Mouse (Mus musculus): ENCODE data around the gene Vwa5b1. TPM values are rescaled to one million over a fixed set of nuclear protein-coding genes. Genes with fewer than 3 reads are reported as not detected.

The Vwa5b1 gene
- total and polyA plus RNA-seq, 2 experiments from 2014 or later = 2.7 to 9.0 TPM

DNA sequence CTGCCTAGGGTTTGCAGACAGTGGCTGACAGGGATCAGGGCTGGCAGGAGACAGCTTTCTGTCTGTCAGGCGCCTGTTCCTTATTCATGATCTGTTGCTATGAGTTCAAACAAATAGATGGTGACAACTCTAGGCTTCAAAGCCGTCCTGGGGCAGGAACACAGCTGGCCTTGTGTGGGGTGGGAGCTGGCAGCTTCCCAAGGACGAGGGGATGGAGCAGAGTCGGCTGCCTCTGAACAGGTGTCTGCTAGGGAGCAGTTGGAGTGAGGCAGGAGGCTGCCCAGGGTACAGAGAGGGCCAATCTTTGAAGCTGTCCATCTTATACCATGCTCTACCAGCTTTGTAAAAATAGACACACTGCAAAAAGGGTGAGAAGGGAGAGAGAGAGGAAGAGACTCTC lies 6.6 kb upstream of the Vwa5b1 start:
- WGBS = 18% methylated on average over 4 of the region's 4 CpGs
- DNase-seq (ENCODE audit: low spot score) = peak; percentile 21
- Histone ChIP-seq H3K27me3 (ENCODE audit: insufficient read depth, low read length) (no peaks in the 10 kb centered on the region), H3K9me3 (ENCODE audit: low read length) (no peaks in the 10 kb centered on the region), H3K4me2 (ENCODE audit: low read depth, low read length) (no peak overlapping the region), H3K36me3 (ENCODE audit: insufficient read depth, low read length) (no peaks in the 10 kb centered on the region), H3K4me1 (ENCODE audit: insufficient read depth, low read length) (no peaks in the 10 kb centered on the region), H3K27ac (no peak overlapping the region), H3K4me3 (ENCODE audit: low read length) (no peak overlapping the region), H3K9ac (replicated peaks; ENCODE audit: low read length) (no peak overlapping the region)
- no peak for ATAC-seq
- no peak for TF ChIP-seq CTCF (IDR thresholded peaks at IDR 0.05; ENCODE audit: low read depth)

DNA sequence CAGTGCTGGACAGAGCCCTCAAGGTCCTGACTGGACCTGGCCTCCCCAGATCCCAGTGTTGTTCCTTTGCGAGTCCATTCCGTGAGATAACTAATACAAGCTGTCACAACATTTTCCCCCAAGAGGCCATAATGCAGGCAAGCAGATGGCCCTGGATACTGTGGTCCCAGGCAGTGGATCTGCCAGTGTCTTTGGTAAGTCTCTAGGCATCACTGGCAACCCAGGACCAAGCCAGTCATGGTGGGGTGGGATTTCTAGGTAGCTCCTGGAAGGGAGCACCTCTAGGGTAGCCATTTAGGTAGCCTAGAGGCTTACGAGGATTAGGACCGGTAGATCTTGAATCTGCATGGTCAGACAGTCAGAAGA lies 445 bp upstream of the Vwa5b1 start:
- Histone ChIP-seq H3K36me3 (ENCODE audit: insufficient read depth, low read length) (no peaks in the 10 kb centered on the region), H3K9me3 (ENCODE audit: low read length) (no peaks in the 10 kb centered on the region), H3K27me3 (ENCODE audit: insufficient read depth, low read length) (no peaks in the 10 kb centered on the region), H3K9ac (replicated peaks; ENCODE audit: low read length) (no peak overlapping the region), H3K4me2 (ENCODE audit: low read depth, low read length) (peak overlapping the region; percentile 34; the same call in 1 of the 2 replicates), H3K4me1 (ENCODE audit: insufficient read depth, low read length) (peaks cover 11% of the 10 kb centered on the region), H3K27ac (peak overlapping the region; percentile 55; the same call in 1 of the 2 replicates), H3K4me3 (ENCODE audit: low read length) (no peak overlapping the region)
- 46% methylated on average over 4 of the region's 4 CpGs for WGBS
- peak; percentile 59 for ATAC-seq
- TF ChIP-seq CTCF (IDR thresholded peaks at IDR 0.05; ENCODE audit: low read depth) = no peak
- DNase-seq (ENCODE audit: low spot score) = no peak

DNA sequence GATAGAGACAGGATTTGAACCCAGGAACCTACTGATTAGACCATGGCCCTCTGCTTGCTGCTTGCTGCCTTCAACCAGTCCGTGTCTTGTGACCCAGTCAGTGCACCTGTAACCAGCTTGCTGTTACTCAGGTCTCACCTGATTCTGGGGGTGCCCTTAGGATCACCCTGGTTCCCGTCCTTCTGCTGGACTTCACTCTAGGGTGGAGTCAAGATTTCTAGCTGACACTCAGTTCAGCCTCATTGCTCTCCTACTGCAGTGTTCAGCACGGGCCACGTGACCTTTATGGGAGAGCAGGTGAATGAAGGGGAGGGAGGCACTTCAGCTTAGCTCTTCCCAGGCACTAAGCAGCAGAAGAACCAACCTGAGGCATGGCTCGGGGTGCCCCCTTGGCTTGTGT lies 7.4 kb downstream of the Vwa5b1 start:
- no peak overlapping the region for H3K27ac ChIP-seq
- H3K9ac ChIP-seq (replicated peaks; ENCODE audit: low read length) = no peak overlapping the region
- no peak overlapping the region for H3K4me3 ChIP-seq (ENCODE audit: low read length)
- H3K9me3 ChIP-seq (ENCODE audit: low read length) = no peaks in the 10 kb centered on the region
- H3K36me3 ChIP-seq (ENCODE audit: insufficient read depth, low read length) = no peaks in the 10 kb centered on the region
- no peaks in the 10 kb centered on the region for H3K27me3 ChIP-seq (ENCODE audit: insufficient read depth, low read length)
- no peak for DNase-seq (ENCODE audit: low spot score)
- no peak overlapping the region for H3K4me2 ChIP-seq (ENCODE audit: low read depth, low read length)
- ATAC-seq = no peak
- WGBS = 63% methylated on average over 5 of the region's 5 CpGs
- H3K4me1 ChIP-seq (ENCODE audit: insufficient read depth, low read length) = no peaks in the 10 kb centered on the region
- no peak for TF ChIP-seq CTCF (IDR thresholded peaks at IDR 0.05; ENCODE audit: low read depth)

DNA sequence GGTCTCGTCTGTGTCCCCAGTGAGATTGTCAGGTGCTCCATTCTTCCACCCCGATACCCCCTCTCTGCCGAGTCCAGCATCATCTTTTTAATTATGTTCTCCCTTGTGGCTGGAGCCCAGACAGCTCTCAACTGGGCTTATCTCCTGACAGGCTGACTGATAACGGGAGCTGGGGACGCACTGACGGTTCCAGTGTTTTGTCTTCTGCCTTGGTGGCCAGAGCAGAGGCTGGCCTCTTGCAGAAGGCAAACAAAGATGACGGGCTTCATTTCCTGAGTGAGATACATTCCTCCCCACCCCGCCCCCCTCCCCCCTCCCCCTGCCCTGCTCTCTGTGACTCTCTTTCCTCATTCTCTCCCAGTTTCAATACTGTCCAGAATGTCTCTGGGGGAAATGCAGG lies 21.2 kb downstream of the Vwa5b1 start:
- ATAC-seq (no peak), DNase-seq (ENCODE audit: low spot score) (no peak)
- Histone ChIP-seq H3K27me3 (ENCODE audit: insufficient read depth, low read length) (no peaks in the 10 kb centered on the region), H3K36me3 (ENCODE audit: insufficient read depth, low read length) (no peaks in the 10 kb centered on the region), H3K4me2 (ENCODE audit: low read depth, low read length) (no peak overlapping the region), H3K27ac (no peak overlapping the region), H3K9ac (replicated peaks; ENCODE audit: low read length) (no peak overlapping the region), H3K9me3 (ENCODE audit: low read length) (no peaks in the 10 kb centered on the region), H3K4me1 (ENCODE audit: insufficient read depth, low read length) (peaks cover 7% of the 10 kb centered on the region; the same call in 1 of the 2 replicates), H3K4me3 (ENCODE audit: low read length) (no peak overlapping the region)
- no peak for TF ChIP-seq CTCF (IDR thresholded peaks at IDR 0.05; ENCODE audit: low read depth)
- 9% methylated on average over 8 of the region's 8 CpGs for WGBS

DNA sequence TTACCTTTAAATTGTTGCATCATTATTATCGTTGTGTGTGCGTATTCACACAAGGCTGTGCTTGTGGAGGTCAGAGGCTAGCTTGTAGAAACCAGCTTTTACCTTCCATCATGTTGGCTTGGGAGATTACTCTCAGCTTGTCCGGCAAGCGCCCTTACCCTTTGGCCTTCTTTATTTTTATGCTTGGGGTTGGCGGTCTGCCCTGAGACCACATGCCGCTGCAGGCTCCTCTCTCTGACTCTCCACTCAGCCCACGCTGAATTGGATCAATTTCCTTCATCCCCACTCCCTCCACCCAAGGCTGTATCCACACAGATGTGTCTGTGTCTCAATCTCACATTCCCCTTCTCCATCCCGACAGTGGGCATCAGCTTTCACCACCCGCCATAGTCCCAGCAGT lies 33.8 kb downstream of the Vwa5b1 start:
- Histone ChIP-seq H3K4me3 (ENCODE audit: low read length) (no peak overlapping the region), H3K9ac (replicated peaks; ENCODE audit: low read length) (no peak overlapping the region), H3K36me3 (ENCODE audit: insufficient read depth, low read length) (no peaks in the 10 kb centered on the region), H3K4me2 (ENCODE audit: low read depth, low read length) (no peak overlapping the region), H3K27ac (no peak overlapping the region), H3K27me3 (ENCODE audit: insufficient read depth, low read length) (no peaks in the 10 kb centered on the region), H3K4me1 (ENCODE audit: insufficient read depth, low read length) (peaks cover 11% of the 10 kb centered on the region), H3K9me3 (ENCODE audit: low read length) (no peaks in the 10 kb centered on the region)
- WGBS = 60% methylated on average over 9 of the region's 9 CpGs
- DNase-seq (ENCODE audit: low spot score) (no peak), ATAC-seq (no peak)
- no peak for TF ChIP-seq CTCF (IDR thresholded peaks at IDR 0.05; ENCODE audit: low read depth)

DNA sequence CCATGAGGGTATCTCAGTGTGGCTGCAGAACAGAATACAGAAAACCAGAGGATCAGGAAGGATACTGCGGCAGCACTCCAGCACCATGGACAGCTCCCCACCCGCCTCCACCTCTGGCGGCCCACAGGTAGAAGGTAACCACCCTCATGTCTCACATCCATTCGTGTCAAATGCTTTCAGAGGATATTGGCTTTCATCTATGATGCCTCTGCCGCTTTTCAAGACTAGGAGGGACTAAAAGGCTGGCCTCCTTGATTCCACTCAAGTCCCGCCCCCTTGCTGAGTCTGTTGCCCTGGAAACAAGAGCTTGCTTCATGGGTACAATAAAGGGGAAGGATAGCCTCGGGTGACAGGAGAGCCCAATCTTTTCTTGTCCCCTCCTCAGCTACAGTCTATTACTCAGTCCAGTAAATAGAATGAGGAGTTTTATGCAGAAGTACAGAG lies 37.8 kb downstream of the Vwa5b1 start:
- H3K27ac ChIP-seq = peak overlapping the region; percentile 74
- no peaks in the 10 kb centered on the region for H3K36me3 ChIP-seq (ENCODE audit: insufficient read depth, low read length)
- no peak overlapping the region for H3K4me3 ChIP-seq (ENCODE audit: low read length)
- WGBS = 10% methylated on average over 7 of the region's 7 CpGs
- peaks cover 22% of the 10 kb centered on the region for H3K4me1 ChIP-seq (ENCODE audit: insufficient read depth, low read length)
- H3K27me3 ChIP-seq (ENCODE audit: insufficient read depth, low read length) = no peaks in the 10 kb centered on the region
- H3K4me2 ChIP-seq (ENCODE audit: low read depth, low read length) = 0 out of 2 replicates have a peak overlapping the region, but pooled peaks have one; percentile 19
- DNase-seq (ENCODE audit: low spot score) (peak; percentile 86), ATAC-seq (peak; percentile 85)
- TF ChIP-seq CTCF (IDR thresholded peaks at IDR 0.05; ENCODE audit: low read depth) = no peak
- no peaks in the 10 kb centered on the region for H3K9me3 ChIP-seq (ENCODE audit: low read length)
- H3K9ac ChIP-seq (replicated peaks; ENCODE audit: low read length) = no peak overlapping the region

DNA sequence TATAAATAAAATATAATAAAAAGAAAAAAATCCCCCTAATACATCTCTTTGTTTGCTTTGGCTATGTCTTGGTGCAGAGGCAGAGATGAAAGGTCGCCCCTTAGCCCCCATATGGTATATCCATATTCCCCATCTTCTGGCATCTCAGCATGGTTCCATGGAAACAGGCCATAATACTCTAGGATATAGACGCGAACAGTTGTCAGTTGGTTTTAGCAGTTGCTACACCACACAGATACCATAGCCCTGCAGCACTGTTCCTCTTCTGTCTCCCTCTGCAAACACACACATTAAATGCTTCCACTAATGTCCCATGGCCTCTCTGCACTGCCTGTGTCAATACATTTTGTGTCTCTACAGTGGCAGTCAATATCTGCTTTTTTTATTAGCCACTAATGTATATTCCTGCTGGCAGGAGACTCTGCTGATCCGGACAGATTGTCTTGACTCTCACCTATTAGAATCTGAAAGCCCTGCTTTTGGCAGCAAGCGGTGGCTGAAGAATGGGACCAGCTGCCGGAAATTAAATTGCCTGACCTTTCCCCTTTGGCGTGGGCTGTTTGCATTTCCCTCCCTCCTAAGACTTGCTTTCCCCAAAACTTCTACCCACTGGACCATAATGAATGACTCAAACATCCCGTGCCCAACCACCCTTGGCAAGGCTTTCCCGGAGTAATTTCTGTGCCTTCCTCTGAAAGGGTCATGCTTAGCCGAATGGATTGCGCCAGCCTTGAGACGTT lies 39.1 kb downstream of the Vwa5b1 start:
- Histone ChIP-seq H3K9me3 (ENCODE audit: low read length) (no peaks in the 10 kb centered on the region), H3K36me3 (ENCODE audit: insufficient read depth, low read length) (no peaks in the 10 kb centered on the region), H3K27ac (peak overlapping the region; percentile 74), H3K4me3 (ENCODE audit: low read length) (no peak overlapping the region), H3K4me1 (ENCODE audit: insufficient read depth, low read length) (peaks cover 22% of the 10 kb centered on the region), H3K27me3 (ENCODE audit: insufficient read depth, low read length) (no peaks in the 10 kb centered on the region), H3K9ac (replicated peaks; ENCODE audit: low read length) (no peak overlapping the region), H3K4me2 (ENCODE audit: low read depth, low read length) (no peak overlapping the region)
- DNase-seq (ENCODE audit: low spot score) (peak; percentile 66), ATAC-seq (0 out of 2 replicates have a peak, but pooled peaks have one; percentile 15)
- 21% methylated on average over 12 of the region's 12 CpGs for WGBS
- TF ChIP-seq CTCF (IDR thresholded peaks at IDR 0.05; ENCODE audit: low read depth) = no peak
